Mouse (Mus musculus): ENCODE measurements around the gene Tmem190. TPM values are rescaled to one million over a fixed set of nuclear protein-coding genes. Genes with fewer than 3 reads are reported as not detected.

Tmem190 gene
- polyA plus RNA-seq, 1 experiment, result not detected

GRCm38 (mm10) chr7:4748321-4748720, 34.4 kb upstream of the Tmem190 start:
- 0 out of 2 replicates have a peak overlapping the region, but pooled peaks have one; percentile 5 for H3K27ac ChIP-seq (ENCODE audit: insufficient read depth, low read length)
- H3K36me3 ChIP-seq (ENCODE audit: control insufficient read depth, insufficient read depth, low read length), result peaks cover 7% of the 10 kb centered on the region
- no peak overlapping the region for H3K4me3 ChIP-seq (ENCODE audit: extremely low read depth, insufficient read depth, insufficient read length)
- no peak for DNase-seq (ENCODE audit: low read depth in 1 of 2, low spot score in 2 of 2)
- TF ChIP-seq CTCF (IDR thresholded peaks at IDR 0.05; ENCODE audit: extremely low read depth, insufficient read depth, insufficient read length, insufficient replicate concordance), result no peak
- TF ChIP-seq POLR2A (IDR thresholded peaks at IDR 0.05; ENCODE audit: low read depth, low read length), result no peak
- H3K4me1 ChIP-seq (ENCODE audit: control insufficient read depth, insufficient read depth, insufficient read length), result peaks cover 4% of the 10 kb centered on the region; the same call in 1 of the 2 replicates
- H3K27me3 ChIP-seq (ENCODE audit: control insufficient read depth, insufficient read depth, low read length), result peaks cover 1% of the 10 kb centered on the region; the same call in 1 of the 2 replicates
- 76% methylated on average over 4 of the region's 4 CpGs for WGBS

- H3K4me1 ChIP-seq (ENCODE audit: control insufficient read depth, insufficient read depth, insufficient read length), result peaks cover 4% of the 10 kb centered on the region; the same call in 1 of the 2 replicates
- H3K27ac ChIP-seq (ENCODE audit: insufficient read depth, low read length), result no peak overlapping the region
- TF ChIP-seq POLR2A (IDR thresholded peaks at IDR 0.05; ENCODE audit: low read depth, low read length) (no peak), CTCF (IDR thresholded peaks at IDR 0.05; ENCODE audit: extremely low read depth, insufficient read depth, insufficient read length, insufficient replicate concordance) (no peak)
- H3K36me3 ChIP-seq (ENCODE audit: control insufficient read depth, insufficient read depth, low read length), result peaks cover 7% of the 10 kb centered on the region
- no peak overlapping the region for H3K4me3 ChIP-seq (ENCODE audit: extremely low read depth, insufficient read depth, insufficient read length)
- H3K27me3 ChIP-seq (ENCODE audit: control insufficient read depth, insufficient read depth, low read length), result peaks cover 1% of the 10 kb centered on the region; the same call in 1 of the 2 replicates
- WGBS, result 89% methylated on average over 2 of the region's 2 CpGs
- no peak for DNase-seq (ENCODE audit: low read depth in 1 of 2, low spot score in 2 of 2)
Observed at GRCm38 (mm10) chr7:4749169-4749568, 33.6 kb upstream of the Tmem190 start.

DNA sequence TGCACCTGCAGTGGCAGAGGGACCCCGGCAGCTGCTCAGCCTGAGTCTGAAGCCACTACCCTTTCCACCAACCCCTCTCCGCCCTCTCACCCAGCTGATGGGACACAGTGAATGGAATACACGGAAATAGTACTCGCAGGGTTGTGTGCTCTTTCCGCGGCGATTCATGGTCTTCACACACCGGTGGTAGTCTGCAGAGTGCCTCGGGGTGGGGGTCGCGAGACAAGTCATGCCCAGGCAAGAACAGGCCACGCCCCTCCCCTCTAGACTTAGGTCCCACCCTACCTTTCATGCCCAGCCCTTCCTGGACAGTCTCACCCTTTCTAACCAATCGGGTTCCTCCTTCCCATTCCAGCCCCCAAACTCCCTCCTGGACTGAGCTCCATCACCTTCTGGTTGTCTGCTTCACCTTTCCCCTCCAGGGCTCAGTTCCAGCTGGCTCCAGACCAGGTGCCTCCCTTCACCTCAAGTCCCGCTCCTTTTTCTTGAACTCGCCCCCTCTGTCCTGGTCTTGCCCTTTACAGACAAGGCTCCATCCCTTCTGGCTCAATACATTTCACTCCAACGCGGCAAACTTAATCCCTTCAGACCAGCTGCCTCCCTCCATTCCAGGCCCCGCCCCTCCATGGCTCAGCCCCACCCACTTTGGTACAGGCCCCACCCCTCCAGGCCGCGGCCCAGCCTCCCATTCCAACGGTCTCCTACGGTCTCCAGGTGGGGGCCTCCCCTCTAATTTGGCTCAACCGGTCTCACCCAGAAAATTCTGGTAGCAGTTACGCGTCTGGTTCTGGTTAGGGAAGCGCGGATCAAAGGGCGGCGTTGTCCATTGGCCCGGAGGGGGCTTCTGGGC, 30.5 kb upstream of the Tmem190 start:
- TF ChIP-seq POLR2A (IDR thresholded peaks at IDR 0.05; ENCODE audit: low read depth, low read length), result no peak
- TF ChIP-seq CTCF (IDR thresholded peaks at IDR 0.05; ENCODE audit: extremely low read depth, insufficient read depth, insufficient read length, insufficient replicate concordance), result no peak
- no peak for DNase-seq (ENCODE audit: low read depth in 1 of 2, low spot score in 2 of 2)
- H3K36me3 ChIP-seq (ENCODE audit: control insufficient read depth, insufficient read depth, low read length), result no peaks in the 10 kb centered on the region
- H3K4me1 ChIP-seq (ENCODE audit: control insufficient read depth, insufficient read depth, insufficient read length), result peaks cover 4% of the 10 kb centered on the region
- WGBS, result 5% methylated on average over 30 of the region's 30 CpGs
- H3K27ac ChIP-seq (ENCODE audit: insufficient read depth, low read length), result no peak overlapping the region
- H3K4me3 ChIP-seq (ENCODE audit: extremely low read depth, insufficient read depth, insufficient read length), result peak overlapping the region; percentile 45
- H3K27me3 ChIP-seq (ENCODE audit: control insufficient read depth, insufficient read depth, low read length), result peaks cover 1% of the 10 kb centered on the region; the same call in 1 of the 2 replicates

DNA sequence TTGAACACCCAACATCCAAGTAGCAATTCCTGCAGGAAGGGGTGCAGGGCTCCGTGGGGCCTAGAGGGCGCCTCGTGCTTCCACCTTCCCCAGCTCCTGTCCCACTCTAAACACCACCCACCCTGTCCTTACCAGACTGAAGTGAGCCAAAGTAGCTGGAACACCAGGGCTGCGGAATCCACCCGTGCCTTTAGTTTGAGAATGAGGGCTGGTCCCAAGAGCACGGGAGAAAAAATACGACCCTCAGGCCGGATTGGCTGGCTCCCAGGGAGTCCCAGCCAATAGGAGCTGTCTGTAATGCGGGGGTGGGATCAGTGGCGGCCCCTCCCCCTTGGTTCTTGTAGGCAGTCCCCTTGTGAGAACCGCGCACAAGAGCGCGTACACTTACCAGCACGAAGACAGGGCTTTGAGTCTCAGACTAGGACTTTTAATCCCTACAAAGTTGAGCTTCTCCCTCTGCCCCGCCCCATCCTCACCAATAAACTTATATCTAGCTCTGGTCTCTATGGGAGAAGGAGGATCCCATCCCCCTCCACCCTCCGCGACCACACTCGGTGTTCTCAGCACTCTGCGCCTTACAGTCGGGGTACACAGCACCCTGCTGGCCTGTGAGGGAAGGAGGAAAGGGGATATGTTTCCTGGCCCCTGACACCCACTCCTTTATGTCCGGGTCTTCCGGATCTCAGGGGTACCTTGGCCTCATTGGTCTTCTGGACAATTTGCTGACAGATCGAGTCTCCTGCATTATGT, 29.7 kb upstream of the Tmem190 start, which contains the start of gene Cox6b2:
Gene Cox6b2, minus strand, starts transcription at position 274 of the 750 bp plus-strand sequence.
- peaks cover 1% of the 10 kb centered on the region; the same call in 1 of the 2 replicates for H3K27me3 ChIP-seq (ENCODE audit: control insufficient read depth, insufficient read depth, low read length)
- H3K27ac ChIP-seq (ENCODE audit: insufficient read depth, low read length), result no peak within 1 kb of the TSS
- peak within 1 kb of the TSS; percentile 45 for H3K4me3 ChIP-seq (ENCODE audit: extremely low read depth, insufficient read depth, insufficient read length)
- peak in 1 of 2 experiments; percentile 59 for DNase-seq (ENCODE audit: low read depth in 1 of 2, low spot score in 2 of 2)
- 9% methylated on average over 24 of the region's 24 CpGs for WGBS
- TF ChIP-seq CTCF (IDR thresholded peaks at IDR 0.05; ENCODE audit: extremely low read depth, insufficient read depth, insufficient read length, insufficient replicate concordance) (no peak), POLR2A (IDR thresholded peaks at IDR 0.05; ENCODE audit: low read depth, low read length) (no peak)
- H3K4me1 ChIP-seq (ENCODE audit: control insufficient read depth, insufficient read depth, insufficient read length), result peaks cover 4% of the 10 kb centered on the region
- no peaks in the 10 kb centered on the region for H3K36me3 ChIP-seq (ENCODE audit: control insufficient read depth, insufficient read depth, low read length)

- H3K27me3 ChIP-seq (ENCODE audit: control insufficient read depth, insufficient read depth, low read length), result no peaks in the 10 kb centered on the region
- no peak for TF ChIP-seq CTCF (IDR thresholded peaks at IDR 0.05; ENCODE audit: extremely low read depth, insufficient read depth, insufficient read length, insufficient replicate concordance)
- TF ChIP-seq POLR2A (IDR thresholded peaks at IDR 0.05; ENCODE audit: low read depth, low read length), result no peak
- no peak overlapping the region for H3K27ac ChIP-seq (ENCODE audit: insufficient read depth, low read length)
- WGBS, result 55% methylated on average over 1 of the region's 1 CpGs
- no peak for DNase-seq (ENCODE audit: low read depth in 1 of 2, low spot score in 2 of 2)
- no peaks in the 10 kb centered on the region for H3K36me3 ChIP-seq (ENCODE audit: control insufficient read depth, insufficient read depth, low read length)
- no peak overlapping the region for H3K4me3 ChIP-seq (ENCODE audit: extremely low read depth, insufficient read depth, insufficient read length)
- no peaks in the 10 kb centered on the region; the same call in 1 of the 2 replicates for H3K4me1 ChIP-seq (ENCODE audit: control insufficient read depth, insufficient read depth, insufficient read length)
Observed at GRCm38 (mm10) chr7:4759670-4760069, 23.1 kb upstream of the Tmem190 start.

DNA sequence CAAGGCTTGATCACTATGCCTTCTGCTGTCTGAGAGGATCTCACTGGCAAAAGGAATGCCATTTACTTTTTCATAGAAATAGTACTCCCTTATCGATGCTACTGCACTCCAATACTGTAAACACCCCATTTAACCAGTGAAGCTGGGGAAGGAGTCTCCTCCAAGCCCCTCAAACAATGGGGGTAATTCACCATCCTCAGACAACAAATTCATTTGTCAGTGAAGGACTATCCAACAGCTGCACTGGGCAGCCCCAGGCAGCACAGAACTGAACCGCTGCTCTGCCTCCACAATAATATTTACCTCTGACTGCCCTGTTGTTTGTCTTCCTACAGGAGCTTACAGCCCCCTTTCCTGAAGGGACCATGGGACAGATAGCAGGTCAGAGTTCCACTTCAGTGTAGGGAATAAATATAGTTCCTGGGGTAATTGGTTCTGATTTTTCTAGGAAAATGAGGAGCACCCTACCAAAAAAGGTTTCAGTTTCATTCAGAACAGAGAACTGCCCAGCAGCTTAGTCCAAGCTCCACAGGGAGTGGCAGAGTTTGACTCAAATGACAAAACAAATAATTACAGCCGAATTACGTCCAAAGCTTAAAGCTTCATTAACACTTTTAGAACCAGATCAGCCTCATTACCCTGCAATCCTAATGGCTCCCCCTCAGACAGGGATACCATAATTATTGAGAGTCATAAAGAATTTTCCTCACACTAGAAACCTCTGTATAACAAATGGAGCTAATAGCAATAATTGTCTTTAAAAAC, 17.6 kb upstream of the Tmem190 start:
- WGBS, result 49% methylated on average over 4 of the region's 4 CpGs
- H3K36me3 ChIP-seq (ENCODE audit: control insufficient read depth, insufficient read depth, low read length), result no peaks in the 10 kb centered on the region
- H3K27me3 ChIP-seq (ENCODE audit: control insufficient read depth, insufficient read depth, low read length), result no peaks in the 10 kb centered on the region
- TF ChIP-seq POLR2A (IDR thresholded peaks at IDR 0.05; ENCODE audit: low read depth, low read length), result no peak
- no peak for TF ChIP-seq CTCF (IDR thresholded peaks at IDR 0.05; ENCODE audit: extremely low read depth, insufficient read depth, insufficient read length, insufficient replicate concordance)
- DNase-seq (ENCODE audit: low read depth in 1 of 2, low spot score in 2 of 2), result no peak
- H3K4me1 ChIP-seq (ENCODE audit: control insufficient read depth, insufficient read depth, insufficient read length), result no peaks in the 10 kb centered on the region
- H3K27ac ChIP-seq (ENCODE audit: insufficient read depth, low read length), result no peak overlapping the region
- no peak overlapping the region for H3K4me3 ChIP-seq (ENCODE audit: extremely low read depth, insufficient read depth, insufficient read length)

Data from spleen, adult 2 months (tissue).